Mouse (Mus musculus) CH12.LX (cell line): ENCODE measurements at regions not wholly inside any gene's neighbourhood (a gene's known extent, or its start where the extent isn't known, plus 50 kb on each side); places are given as distances from the start of the nearest gene placed in this dataset.

Experiments used
- DNase-seq: peaks from one replicate; pipeline ENCODE4 v3.0.0-alpha.2; 2013; ENCODE audit errors: extremely low read depth
- H3K27ac ChIP-seq: 2 replicates; pipeline ENCODE4 v1.5.1; 2012; ENCODE audit warnings: low read depth, mild to moderate bottlenecking, control low read depth, moderate library complexity; ENCODE audit not compliant: insufficient read depth
- H3K27me3 ChIP-seq: replicated peaks from 2 replicates; pipeline ENCODE3; 2012; ENCODE audit warnings: inconsistent platforms
- H3K36me3 ChIP-seq, 2 experiments: replicated peaks in 1 of 2; 2 replicates each; pipeline versions ENCODE3 to v1.6.1; 2012; ENCODE audit warnings: inconsistent platforms in 1 of 2, low read length in 1 of 2, mild to moderate bottlenecking in 1 of 2, mixed read lengths in 1 of 2, moderate library complexity in 1 of 2; ENCODE audit not compliant: control insufficient read depth in 1 of 2, insufficient read depth in 1 of 2
- H3K4me1 ChIP-seq, 2 experiments: 2 replicates each; pipeline ENCODE4 v1.6.1; 2012; ENCODE audit warnings: inconsistent platforms in 1 of 2, moderate library complexity in 1 of 2; ENCODE audit not compliant: insufficient read depth in 2 of 2, control insufficient read depth in 1 of 2
- H3K4me2 ChIP-seq: 2 replicates; pipeline ENCODE4 v1.6.1; 2012; ENCODE audit warnings: low read depth, mild to moderate bottlenecking, control low read depth; ENCODE audit not compliant: poor library complexity, insufficient read depth, severe bottlenecking
- H3K4me3 ChIP-seq, 3 experiments: fragments of 150-350 bp in 1 of 3; sonication (generic) in 1 of 3; replicated peaks in 1 of 3; 2 replicates each; pipeline versions ENCODE3 to v1.5.1; 2011 to 2012; ENCODE audit warnings: low read depth in 2 of 3, low read length in 2 of 3, mild to moderate bottlenecking in 2 of 3, moderate library complexity in 2 of 3, control low read depth in 1 of 3, improper control_type of control experiment in 1 of 3, inconsistent platforms in 1 of 3, mixed read lengths in 1 of 3; ENCODE audit not compliant: poor library complexity in 1 of 3
- H3K79me2 ChIP-seq: replicated peaks from 2 replicates; pipeline ENCODE4 v1.6.1; 2012; ENCODE audit warnings: mild to moderate bottlenecking, moderate library complexity; ENCODE audit not compliant: control insufficient read depth, poor library complexity, insufficient read depth, severe bottlenecking; ENCODE audit errors: extremely low read depth
- H3K9ac ChIP-seq: 2 replicates; pipeline ENCODE4 v1.6.1; 2012; ENCODE audit warnings: low read depth, mild to moderate bottlenecking, control low read depth, moderate library complexity; ENCODE audit not compliant: insufficient read depth
- H3K9me3 ChIP-seq: replicated peaks from 2 replicates; pipeline ENCODE3; 2012; ENCODE audit warnings: low read length, inconsistent platforms, mixed read lengths
- CTCF ChIP-seq, 2 experiments: IDR thresholded peaks in 1 of 2; conservative IDR thresholded peaks in 1 of 2; 2 replicates each; pipeline ENCODE4 v1.5.1; 2011 to 2012; ENCODE audit warnings: low read depth in 2 of 2, low read length in 2 of 2, improper control_type of control experiment in 1 of 2, inconsistent platforms in 1 of 2, mild to moderate bottlenecking in 1 of 2, moderate library complexity in 1 of 2
- E2F4 ChIP-seq: IDR thresholded peaks from 2 replicates; pipeline ENCODE4 v1.6.1; 2011; ENCODE audit warnings: low read depth, low read length, improper control_type of control experiment; ENCODE audit not compliant: insufficient replicate concordance
- EP300 ChIP-seq: IDR thresholded peaks from 2 replicates; pipeline ENCODE4 v1.6.1; 2011; ENCODE audit warnings: low read length, improper control_type of control experiment
- ETS1 ChIP-seq: conservative IDR thresholded peaks from 2 replicates; pipeline ENCODE4 v1.6.1; 2012; ENCODE audit warnings: low read depth, mild to moderate bottlenecking, inconsistent platforms, low read length, improper control_type of control experiment, moderate library complexity
- HCFC1 ChIP-seq: IDR thresholded peaks from 2 replicates; pipeline ENCODE4 v1.6.1; 2012; ENCODE audit warnings: low read depth, mild to moderate bottlenecking, inconsistent platforms, low read length, improper control_type of control experiment
- IRF4 ChIP-seq: IDR thresholded peaks from 2 replicates; pipeline ENCODE4 v1.6.1; 2014; ENCODE audit warnings: low read depth, mild to moderate bottlenecking, inconsistent platforms, low read length, improper control_type of control experiment
- JUN ChIP-seq: IDR thresholded peaks from 2 replicates; pipeline ENCODE4 v1.6.1; 2011; ENCODE audit warnings: low read depth, mild to moderate bottlenecking, low read length, improper control_type of control experiment, moderate library complexity; ENCODE audit not compliant: insufficient read depth
- JUND ChIP-seq: conservative IDR thresholded peaks from 2 replicates; pipeline ENCODE4 v1.6.1; 2011; ENCODE audit warnings: low read depth, low read length, improper control_type of control experiment
- KAT2A ChIP-seq: IDR thresholded peaks from 2 replicates; pipeline ENCODE4 v1.6.1; 2012; ENCODE audit warnings: low read length, improper control_type of control experiment, inconsistent platforms; ENCODE audit not compliant: insufficient replicate concordance
- MAX ChIP-seq: IDR thresholded peaks from 2 replicates; pipeline ENCODE4 v1.6.1; 2011; ENCODE audit warnings: low read length, improper control_type of control experiment
- MEF2A ChIP-seq: IDR thresholded peaks from 2 replicates; pipeline ENCODE4 v1.6.1; 2014; ENCODE audit warnings: low read depth, mild to moderate bottlenecking, inconsistent platforms, low read length, improper control_type of control experiment, borderline replicate concordance
- MXI1 ChIP-seq: IDR thresholded peaks from 2 replicates; pipeline ENCODE4 v1.6.1; 2011; ENCODE audit warnings: mild to moderate bottlenecking, low read depth, low read length, improper control_type of control experiment
- PAX5 ChIP-seq: IDR thresholded peaks from 2 replicates; pipeline ENCODE4 v1.6.1; 2012; ENCODE audit warnings: low read length, inconsistent platforms, mixed read lengths
- RCOR1 ChIP-seq: conservative IDR thresholded peaks from 2 replicates; pipeline ENCODE4 v1.6.1; 2012; ENCODE audit warnings: low read depth, mild to moderate bottlenecking, inconsistent platforms, low read length, improper control_type of control experiment
- SIN3A ChIP-seq: IDR thresholded peaks from 2 replicates; pipeline ENCODE4 v1.6.1; 2012; ENCODE audit warnings: low read length, improper control_type of control experiment, inconsistent platforms
- SMC3 ChIP-seq: IDR thresholded peaks from 2 replicates; pipeline ENCODE4 v1.6.1; 2011; ENCODE audit warnings: low read depth, low read length, improper control_type of control experiment
- TBP ChIP-seq: conservative IDR thresholded peaks from 2 replicates; pipeline ENCODE4 v1.6.1; 2011; ENCODE audit warnings: low read depth, low read length, improper control_type of control experiment
- TCF12 ChIP-seq: IDR thresholded peaks from 2 replicates; pipeline ENCODE4 v1.6.1; 2014; ENCODE audit warnings: low read depth, mild to moderate bottlenecking, inconsistent platforms, low read length, improper control_type of control experiment
- UBTF ChIP-seq: IDR thresholded peaks from 2 replicates; pipeline ENCODE4 v1.6.1; 2012; ENCODE audit warnings: low read depth, mild to moderate bottlenecking, inconsistent platforms, low read length, improper control_type of control experiment, moderate library complexity
- USF1 ChIP-seq: IDR thresholded peaks from 2 replicates; pipeline ENCODE4 v1.6.1; 2014; ENCODE audit warnings: low read depth, mild to moderate bottlenecking, inconsistent platforms, low read length, improper control_type of control experiment
- USF2 ChIP-seq: conservative IDR thresholded peaks from 2 replicates; pipeline ENCODE4 v1.6.1; 2011; ENCODE audit warnings: low read depth, low read length, improper control_type of control experiment
- ZC3H11A ChIP-seq: IDR thresholded peaks from 2 replicates; pipeline ENCODE4 v1.6.1; 2012; ENCODE audit warnings: low read depth, mild to moderate bottlenecking, inconsistent platforms, low read length, improper control_type of control experiment
- ZKSCAN1 ChIP-seq: IDR thresholded peaks from 2 replicates; pipeline ENCODE4 v1.6.1; 2012; ENCODE audit warnings: low read depth, inconsistent platforms, low read length, improper control_type of control experiment, borderline replicate concordance
- ZNF384 ChIP-seq: IDR thresholded peaks from 2 replicates; pipeline ENCODE4 v1.6.1; 2012; ENCODE audit warnings: low read depth, low read length, improper control_type of control experiment, inconsistent platforms
- dilution Hi-C: fragments of 300-500 bp; cut with MboI; formaldehyde crosslinking; loops from 2 replicates; pipeline ENCODE4 v1.14.3; 2020; ENCODE audit warnings: low sequenced_read_pairs; ENCODE audit not compliant: extremely low pct_unique_long_range_greater_than_20kb, extremely low pct_ligation_motif_present
- in situ Hi-C: fragments of 300-500 bp; cut with MboI; formaldehyde crosslinking; loops from 3 replicates; pipeline ENCODE4 v1.14.3; 2019; ENCODE audit warnings: low sequenced_read_pairs, low pct_ligation_motif_present, low pct_unique_long_range_greater_than_20kb, mixed read lengths

- TF ChIP-seq CTCF (conservative IDR thresholded peaks at IDR 0.05 in 1 of 2, IDR thresholded peaks at IDR 0.05 in 1 of 2; ENCODE audit: low read depth in 2 of 2, low read length in 2 of 2) (no peak), TCF12 (no peak), MXI1 (no peak), EP300 (no peak), SMC3 (no peak), KAT2A (no peak), ETS1 (no peak), USF2 (no peak), IRF4 (no peak), MAX (no peak), TBP (no peak), PAX5 (no peak), USF1 (no peak), UBTF (no peak)
- H3K79me2 ChIP-seq = no peaks in the 10 kb centered on the region
- DNase-seq = no peak
- no peaks in the 10 kb centered on the region for H3K36me3 ChIP-seq
- no peaks in the 10 kb centered on the region for H3K9me3 ChIP-seq
- peaks cover 14% of the 10 kb centered on the region for H3K27me3 ChIP-seq
- dilution Hi-C loops = no loop called here
- in situ Hi-C loops = loop anchor here (10.0 kb wide), 1 partner anchor 511 kb away; no protein-coding TSS in a partner anchor
- no peak overlapping the region for H3K4me2 ChIP-seq
- peaks cover 7 to 20% of the 10 kb centered on the region in 2 experiments; a peak in 3 of 4 replicates for H3K4me1 ChIP-seq
- no peak overlapping the region for H3K9ac ChIP-seq
- no peak overlapping the region for H3K4me3 ChIP-seq
- no peak overlapping the region for H3K27ac ChIP-seq
These were observed 76.1 kb downstream of the Ier5 start for GRCm38 (mm10) chr1:155023324-155023723.

- H3K9ac ChIP-seq = no peak overlapping the region
- H3K4me2 ChIP-seq = no peak overlapping the region
- H3K79me2 ChIP-seq = no peaks in the 10 kb centered on the region
- H3K27me3 ChIP-seq = peaks cover 4% of the 10 kb centered on the region
- H3K9me3 ChIP-seq = no peaks in the 10 kb centered on the region
- H3K4me1 ChIP-seq = peaks cover 21 to 30% of the 10 kb centered on the region in 2 experiments
- DNase-seq = no peak
- in situ Hi-C loops (no loop called here), dilution Hi-C loops (no loop called here)
- H3K27ac ChIP-seq = no peak overlapping the region
- TF ChIP-seq SMC3 (no peak), HCFC1 (no peak), USF1 (no peak), USF2 (no peak), JUND (no peak), EP300 (no peak), JUN (no peak), SIN3A (no peak), IRF4 (no peak), MXI1 (no peak), ZNF384 (no peak), RCOR1 (no peak), E2F4 (no peak), MEF2A (no peak), ZKSCAN1 (no peak), ZC3H11A (no peak)
- no peaks in the 10 kb centered on the region for H3K36me3 ChIP-seq
- H3K4me3 ChIP-seq = no peak overlapping the region
These were observed 83.8 kb downstream of the Ier5 start for GRCm38 (mm10) chr1:155015669-155016068.
